Mouse (Mus musculus) common myeloid progenitor, adult 5-6 weeks (primary cell): ENCODE measurements at regions not wholly inside any gene's neighbourhood (a gene's known extent, or its start where the extent isn't known, plus 50 kb on each side); places are given as distances from the start of the nearest gene placed in this dataset.
"Not testable (repeated sequence)": the region's sequence is repeated elsewhere in the genome, so short reads cannot be mapped to it uniquely, and the experiment has no call there.

Experiments
- ATAC-seq: replicated peaks from 2 replicates; pipeline ENCODE4 v1.8.0; 2016; ENCODE audit warnings: low read depth, mild to moderate bottlenecking, moderate TSS enrichment, inconsistent platforms; ENCODE audit not compliant: poor library complexity, severe bottlenecking

DNA sequence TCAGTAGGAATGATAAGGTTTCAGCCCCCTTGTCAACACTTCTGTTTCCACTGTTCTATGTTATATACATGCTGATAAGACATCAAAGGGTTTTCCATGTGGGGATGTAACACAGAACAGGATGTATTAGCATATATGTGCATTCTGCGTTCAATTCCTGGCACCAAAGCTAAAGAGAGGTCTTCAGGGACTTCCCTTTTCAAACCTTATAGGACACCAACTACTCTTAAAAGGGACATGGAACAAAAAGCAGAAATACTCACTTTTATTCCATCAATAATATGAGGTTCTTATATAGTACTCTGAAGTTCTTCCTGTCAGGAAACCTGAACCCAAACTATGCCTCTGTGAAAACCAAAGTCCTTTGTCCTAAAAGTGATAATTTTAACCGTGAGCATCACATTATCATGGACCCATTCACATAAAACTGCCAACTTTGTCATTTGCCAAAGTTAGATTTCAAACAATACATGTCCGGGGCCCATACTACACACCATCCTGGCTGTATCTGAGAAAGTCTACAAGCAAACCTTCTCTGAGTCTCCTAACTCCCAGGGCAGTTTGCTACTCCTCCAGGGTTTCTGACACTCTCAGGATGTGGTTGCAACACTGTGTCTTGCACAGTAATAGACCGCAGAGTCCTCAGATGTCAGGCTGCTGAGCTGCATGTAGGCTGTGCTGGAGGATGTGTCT lies 928.2 kb upstream of the Zfp386 start:
- ATAC-seq = peak; percentile 68

DNA sequence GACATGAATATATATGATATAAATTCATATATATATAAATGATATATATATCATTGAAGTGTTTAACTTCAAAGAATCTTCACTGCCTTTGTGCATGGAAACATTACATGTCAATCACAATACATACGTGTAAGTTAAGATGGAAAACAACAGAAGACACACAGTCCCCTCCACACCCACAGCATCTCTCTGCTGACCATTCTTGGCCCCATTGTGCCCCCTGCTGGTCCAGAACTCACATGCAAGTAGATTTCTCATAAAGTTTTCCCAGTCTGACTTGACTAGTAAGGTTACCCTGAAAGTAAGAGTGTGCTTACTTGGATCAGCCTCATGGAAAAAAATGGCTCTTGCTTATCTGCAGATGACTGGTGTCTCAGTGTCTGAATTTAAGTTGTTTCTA lies 926.3 kb upstream of the Zfp386 start:
- 0 out of 2 replicates have a peak, but pooled peaks have one; percentile 47 for ATAC-seq

DNA sequence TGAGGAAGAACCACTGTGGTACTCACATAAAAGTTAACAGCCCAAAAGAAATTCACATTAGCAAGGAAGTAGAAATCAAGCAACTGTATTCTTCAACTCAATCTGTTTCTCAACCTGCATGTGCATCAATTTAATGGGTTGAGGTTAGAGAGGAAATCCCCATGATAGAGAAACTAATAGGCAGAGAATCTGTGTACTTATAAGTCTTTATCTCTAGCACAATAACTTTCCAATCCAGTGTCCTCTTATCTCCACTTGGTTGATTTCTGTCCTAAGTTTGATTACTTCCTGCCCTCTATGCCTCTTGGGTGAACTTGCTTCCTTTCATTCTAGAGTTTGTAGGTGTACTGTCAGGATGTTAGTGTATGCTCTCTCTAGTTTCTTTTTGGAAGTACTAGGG lies 925.6 kb upstream of the Zfp386 start:
- ATAC-seq = no peak; the same call in 1 of the 2 replicates

DNA sequence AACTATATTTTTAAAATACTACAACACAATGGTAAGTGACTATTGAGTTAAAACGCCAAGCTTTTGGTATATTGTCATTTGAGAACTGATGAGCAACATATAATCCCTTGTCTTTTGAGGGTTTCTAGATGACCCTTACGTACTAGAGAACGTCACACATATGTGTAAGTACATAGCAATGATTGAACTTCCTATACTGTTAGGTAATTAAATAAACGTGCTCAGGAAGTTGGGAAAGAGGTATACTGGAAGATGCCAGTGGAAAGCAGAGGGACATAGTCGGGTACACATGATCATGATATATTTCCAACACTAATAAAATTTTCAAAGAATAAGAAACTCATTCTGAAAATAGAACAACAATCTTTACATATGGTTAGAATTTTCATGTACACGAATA lies 914.6 kb upstream of the Zfp386 start:
- ATAC-seq = not testable (repeated sequence)

DNA sequence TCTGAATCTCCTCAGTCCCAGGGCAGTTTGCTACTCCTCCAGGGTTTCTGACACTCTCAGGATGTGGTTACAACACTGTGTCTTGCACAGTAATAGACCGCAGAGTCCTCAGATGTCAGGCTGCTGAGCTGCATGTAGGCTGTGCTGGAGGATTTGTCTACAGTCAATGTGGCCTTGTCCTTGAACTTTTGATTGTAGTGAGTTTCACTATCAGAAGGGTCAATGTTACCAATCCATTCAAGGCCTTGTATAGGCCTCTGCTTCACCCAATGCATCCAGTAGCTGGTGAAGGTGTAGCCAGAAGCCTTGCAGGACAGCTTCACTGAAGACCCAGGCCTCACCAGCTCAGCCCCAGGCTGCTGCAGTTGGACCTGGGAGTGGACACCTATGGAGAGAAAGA lies 902.1 kb upstream of the Zfp386 start:
- 0 out of 2 replicates have a peak, but pooled peaks have one; percentile 45 for ATAC-seq

DNA sequence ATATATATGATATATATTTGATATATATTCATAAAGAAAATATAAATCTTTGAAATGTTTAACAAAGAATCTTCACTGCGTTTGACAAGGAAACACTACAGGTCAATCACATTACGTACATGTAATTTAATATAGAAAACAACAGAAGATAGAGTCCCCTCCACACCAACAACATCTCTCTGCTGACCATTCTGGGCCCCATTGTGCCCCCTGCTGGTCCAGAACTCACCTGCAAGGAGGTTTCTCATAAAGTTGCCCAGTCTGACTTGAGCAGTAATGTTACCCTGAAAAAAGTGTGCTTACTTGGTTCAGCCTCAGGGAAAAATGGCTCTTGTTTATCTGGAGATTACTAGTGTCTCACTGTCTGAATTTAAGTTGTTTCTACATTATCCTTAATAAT lies 901.1 kb upstream of the Zfp386 start:
- ATAC-seq = not testable (repeated sequence)

DNA sequence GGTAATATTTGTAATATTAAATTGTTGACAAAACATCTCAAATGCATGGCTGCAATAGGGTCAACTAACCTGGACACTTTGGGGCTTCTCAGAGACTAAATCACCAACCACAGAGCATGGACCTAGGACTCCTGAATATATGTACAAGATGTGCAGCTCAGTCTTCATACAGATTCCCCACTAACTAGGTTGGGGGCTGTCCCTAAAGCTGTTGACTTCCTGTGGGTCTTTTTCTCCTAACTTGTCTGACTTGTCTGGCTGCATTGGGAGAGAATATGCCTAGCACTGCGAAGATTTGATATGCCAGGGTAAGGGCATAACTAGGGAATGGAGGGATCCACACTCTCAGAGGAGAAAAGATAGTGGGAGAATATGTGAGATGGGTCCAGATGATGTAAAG lies 895.6 kb upstream of the Zfp386 start:
- not testable (repeated sequence) for ATAC-seq

DNA sequence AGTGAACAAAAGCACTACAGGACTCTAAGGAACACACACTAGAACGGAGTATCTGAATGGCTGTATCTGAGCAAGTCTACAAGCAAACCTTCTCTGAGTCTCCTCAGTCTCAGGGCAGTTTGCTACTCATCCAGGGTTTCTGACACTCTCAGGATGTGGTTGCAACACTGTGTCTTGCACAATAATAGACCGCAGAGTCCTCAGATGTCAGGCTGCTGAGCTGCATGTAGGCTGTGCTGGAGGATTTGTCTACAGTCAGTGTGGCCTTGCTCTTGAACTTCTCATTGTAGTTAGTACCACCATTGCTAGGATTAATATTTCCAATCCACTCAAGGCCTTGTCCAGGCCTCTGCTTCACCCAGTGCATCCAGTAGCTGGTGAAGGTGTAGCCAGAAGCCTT lies 889.3 kb upstream of the Zfp386 start:
- not testable (repeated sequence) for ATAC-seq

DNA sequence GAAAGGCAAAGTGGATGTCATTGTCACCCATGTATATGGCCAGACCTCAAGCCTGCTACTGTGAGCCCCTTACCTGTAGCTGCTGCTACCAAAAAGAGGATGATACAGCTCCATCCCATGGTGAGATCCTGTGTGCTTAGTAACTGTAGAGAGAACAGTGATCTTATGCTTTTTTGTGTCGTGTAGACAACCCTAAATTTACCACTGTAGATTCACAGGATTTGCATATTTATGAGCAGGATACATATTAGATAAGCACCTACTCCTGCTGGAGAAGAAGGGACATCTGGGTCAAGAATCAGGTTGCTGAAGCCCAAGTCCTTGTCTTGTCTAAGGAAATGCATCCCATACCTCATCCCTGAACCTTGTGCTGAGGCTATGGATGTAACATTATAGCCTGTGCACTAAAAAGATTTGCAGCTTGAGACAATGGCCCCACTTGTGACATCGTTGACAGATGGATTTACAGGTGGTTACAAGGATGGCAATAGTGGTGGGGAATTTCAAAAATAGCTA lies 888.7 kb upstream of the Zfp386 start:
- not testable (repeated sequence) for ATAC-seq

DNA sequence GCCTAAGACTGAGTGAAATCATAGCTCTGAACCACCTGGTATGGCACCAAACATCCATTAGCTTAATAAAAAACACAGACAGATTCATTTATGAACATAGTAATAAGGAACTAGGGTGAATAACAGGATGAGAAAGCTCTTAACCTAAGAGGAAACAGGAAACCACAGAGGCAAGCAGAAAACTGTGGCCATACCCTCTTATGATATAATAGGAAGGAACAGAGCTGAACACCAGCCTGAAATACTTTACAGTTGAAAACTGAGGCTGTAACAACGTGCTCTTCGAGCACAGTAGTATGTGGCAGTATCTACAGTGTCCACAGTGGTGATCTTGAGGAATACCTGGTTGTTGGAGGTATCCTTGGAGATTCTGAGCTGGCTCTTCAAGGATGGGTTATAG lies 882.0 kb upstream of the Zfp386 start:
- peak; percentile 95 for ATAC-seq

DNA sequence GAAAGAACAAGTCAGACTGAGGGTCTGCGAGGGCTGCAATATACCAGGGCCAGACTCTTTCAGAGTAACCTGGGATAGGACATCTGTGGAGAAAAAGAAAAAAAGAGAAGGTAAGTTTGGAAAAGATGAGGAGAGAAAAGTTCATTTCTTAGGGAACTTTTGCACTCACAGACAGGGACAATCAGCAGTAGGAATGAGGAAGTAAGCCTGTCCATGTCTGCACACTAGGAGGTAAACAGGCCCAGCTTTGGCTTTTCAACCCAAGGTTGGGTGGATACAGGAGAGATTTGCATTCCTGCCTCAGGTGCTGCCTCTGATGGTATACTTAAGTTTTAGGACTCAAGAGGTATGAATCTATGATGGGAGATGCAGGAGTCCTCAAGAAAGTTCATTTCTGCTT lies 881.5 kb upstream of the Zfp386 start:
- ATAC-seq = peak; percentile 50; the same call in 1 of the 2 replicates

DNA sequence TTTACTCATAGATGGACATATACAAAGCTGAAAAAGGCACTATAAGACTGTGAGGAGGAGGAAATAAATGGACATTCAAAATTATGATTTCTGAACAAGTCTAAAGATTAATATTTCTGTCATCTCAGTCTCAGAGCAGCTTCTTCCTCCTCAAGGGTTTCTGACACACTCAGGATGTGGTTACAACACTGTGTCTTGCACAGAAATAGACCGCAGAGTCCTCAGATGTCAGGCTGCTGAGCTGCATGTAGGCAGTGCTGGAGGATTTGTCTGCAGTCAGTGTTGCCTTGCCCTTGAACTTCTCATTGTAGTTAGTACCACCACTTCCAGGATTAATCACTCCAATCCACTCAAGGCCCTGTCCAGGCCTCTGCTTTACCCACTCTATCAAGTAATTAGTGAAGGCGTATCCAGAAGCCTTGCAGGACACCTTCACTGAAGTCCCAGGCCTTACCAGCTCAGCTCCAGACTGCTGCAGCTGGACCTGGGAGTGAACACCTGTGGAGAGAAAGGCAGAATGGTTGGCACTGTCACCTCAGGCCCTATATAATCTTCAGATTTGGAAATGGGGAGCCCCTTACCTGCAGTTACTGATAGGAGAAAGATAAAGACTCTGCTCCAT lies 853.9 kb upstream of the Zfp386 start:
- ATAC-seq = peak; percentile 68

DNA sequence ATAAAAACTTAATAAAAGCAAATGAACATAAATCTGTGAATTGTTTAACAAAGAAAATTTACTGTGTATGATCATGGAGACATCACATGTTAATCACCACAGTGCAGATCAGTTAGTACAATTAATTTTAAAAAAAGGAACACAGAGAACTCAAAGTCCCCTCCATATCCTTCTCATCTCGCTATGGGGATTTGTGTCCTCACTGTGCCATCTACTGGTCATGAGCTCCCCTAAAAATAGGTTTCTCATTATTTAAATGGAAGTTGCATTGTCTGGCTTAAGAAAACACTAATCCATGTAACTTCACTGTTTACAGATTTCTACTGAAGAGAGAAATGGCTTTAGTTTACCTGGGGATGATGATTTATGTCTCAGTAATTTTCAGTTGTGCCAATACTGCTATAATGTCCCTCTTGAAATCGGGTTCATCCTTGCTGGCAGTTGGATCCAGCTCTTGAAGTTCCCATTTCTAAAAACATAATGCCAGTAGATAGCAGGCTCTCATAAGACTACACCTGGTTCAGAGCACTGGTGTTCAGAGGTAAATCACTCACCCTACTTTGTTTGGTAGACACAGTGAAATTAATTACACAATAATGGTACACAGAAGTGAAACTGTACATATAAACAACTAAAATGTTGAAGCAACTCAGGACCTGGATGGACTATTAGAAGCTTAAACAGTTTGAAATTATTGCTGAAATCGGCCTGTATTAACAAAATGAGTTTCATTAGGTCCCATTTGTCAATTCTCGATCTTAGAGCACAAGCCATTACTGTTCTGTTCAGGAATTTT lies 850.0 kb upstream of the Zfp386 start:
- peak; percentile 69 for ATAC-seq

DNA sequence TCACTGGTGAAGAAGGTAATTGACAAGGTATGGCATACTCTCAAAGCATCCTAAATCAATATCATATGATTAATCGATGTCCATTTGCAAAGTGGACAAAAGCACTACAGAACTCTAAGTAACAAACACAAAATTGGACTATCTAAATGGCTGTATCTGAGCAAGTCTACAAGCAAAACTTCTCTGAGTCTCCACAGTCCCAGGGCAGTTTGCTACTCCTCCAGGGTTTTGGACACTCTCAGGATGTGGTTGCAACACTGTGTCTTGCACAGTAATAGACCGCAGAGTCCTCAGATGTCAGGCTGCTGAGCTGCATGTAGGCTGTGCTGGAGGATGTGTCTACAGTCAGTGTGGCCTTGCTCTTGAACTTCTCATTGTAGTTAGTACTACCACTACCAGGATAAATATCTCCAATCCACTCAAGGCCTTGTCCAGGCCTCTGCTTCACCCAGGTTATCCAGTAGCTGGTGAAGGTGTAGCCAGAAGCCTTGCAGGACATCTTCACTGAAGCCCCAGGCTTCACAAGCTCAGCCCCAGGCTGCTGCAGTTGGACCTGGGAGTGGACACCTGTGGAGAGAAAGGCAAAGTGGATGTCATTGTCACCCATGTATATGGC lies 839.6 kb upstream of the Zfp386 start:
- ATAC-seq = not testable (repeated sequence)

DNA sequence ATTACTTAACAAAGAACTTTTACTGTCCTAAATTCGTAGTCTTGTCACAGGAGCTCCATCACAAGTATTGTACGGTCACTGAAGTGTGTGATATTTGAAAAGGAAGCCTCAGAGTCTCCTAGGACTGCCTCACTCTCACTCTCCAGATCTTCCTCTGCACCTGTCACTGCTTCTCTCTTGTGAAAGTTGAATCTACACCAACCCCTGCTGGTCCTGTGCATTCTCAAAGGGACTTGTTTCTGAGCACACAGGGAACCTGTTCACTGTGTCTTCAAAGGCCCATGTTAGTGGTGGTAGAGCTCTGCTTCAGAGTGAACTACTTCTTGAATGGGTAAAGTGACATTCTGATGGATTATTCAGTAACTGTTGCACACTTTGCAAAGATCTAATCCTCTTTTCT lies 824.9 kb upstream of the Zfp386 start:
- no peak for ATAC-seq

DNA sequence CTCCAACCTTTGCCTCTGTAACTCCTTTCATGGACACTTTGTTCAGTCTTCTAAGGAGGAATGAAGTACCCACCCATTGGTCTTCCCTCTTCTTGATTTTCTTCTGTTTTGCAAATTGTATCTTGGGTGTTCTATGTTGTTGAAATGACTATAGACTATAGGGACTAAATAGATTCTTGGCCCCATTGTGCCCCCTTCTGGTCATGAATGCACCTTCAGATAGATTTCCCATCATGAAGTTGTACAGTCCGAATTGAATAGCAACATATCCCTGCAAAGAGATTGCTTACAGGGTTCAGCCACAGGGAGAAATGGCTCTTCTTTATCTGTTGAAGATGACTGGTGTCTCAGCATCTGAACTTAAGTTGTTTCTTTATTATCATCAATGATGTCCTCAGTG lies 817.6 kb upstream of the Zfp386 start:
- 0 out of 2 replicates have a peak, but pooled peaks have one; percentile 39 for ATAC-seq

DNA sequence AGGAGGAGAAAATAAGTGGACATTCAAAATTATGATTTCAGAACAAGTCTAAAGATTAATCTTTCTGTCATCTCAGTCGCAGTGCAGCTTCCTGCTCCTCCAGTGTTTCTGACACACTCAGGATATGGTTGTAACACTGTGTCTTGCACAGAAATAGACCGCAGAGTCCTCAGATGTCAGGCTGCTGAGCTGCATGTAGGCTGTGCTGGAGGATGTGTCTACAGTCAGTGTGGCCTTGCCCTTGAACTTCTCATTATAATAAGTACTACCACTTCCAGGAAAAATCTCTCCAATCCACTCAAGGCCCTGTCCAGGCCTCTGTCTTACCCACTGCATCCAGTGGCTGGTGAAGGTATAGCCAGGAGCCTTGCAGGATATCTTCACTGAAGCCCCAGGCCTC lies 804.9 kb upstream of the Zfp386 start:
- ATAC-seq = 0 out of 2 replicates have a peak, but pooled peaks have one; percentile 18

DNA sequence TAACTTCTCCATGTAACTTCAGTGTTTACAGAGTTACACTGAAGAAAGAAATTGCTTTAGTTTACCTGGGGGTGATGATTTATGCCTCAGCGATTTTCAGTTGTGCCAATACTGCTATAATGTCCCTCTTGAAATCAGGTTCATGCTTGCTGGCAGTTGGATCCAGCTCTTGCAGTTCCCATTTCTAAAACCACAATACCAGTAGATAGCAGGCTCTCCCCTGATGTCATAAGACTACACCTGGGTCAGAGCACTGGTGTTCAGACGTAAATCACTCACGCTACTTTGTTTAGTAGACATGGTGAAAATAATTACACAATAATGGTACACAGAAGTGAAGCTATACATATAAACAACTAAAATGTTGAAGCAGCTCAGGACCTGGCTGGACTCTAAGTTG lies 800.2 kb upstream of the Zfp386 start:
- ATAC-seq = peak; percentile 58; the same call in 1 of the 2 replicates

DNA sequence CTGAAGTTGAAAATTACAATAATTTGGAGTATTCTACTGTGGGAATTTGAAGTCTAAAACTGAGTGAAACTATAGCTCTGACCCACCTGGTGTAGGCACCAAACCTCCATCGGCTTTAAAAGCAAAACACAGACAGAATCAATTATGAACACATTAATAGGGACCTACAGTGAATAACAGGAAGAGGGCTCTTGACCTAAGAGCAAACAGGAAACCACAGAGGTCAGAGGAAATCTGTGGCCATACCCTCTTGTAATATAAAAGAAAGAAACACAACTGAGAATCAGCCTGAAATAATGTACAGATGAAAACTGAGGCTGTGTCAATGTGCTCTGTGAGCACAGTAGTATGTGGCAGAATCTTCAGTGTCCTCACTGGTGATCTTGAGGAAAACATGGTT lies 789.7 kb upstream of the Zfp386 start:
- ATAC-seq = peak; percentile 78

DNA sequence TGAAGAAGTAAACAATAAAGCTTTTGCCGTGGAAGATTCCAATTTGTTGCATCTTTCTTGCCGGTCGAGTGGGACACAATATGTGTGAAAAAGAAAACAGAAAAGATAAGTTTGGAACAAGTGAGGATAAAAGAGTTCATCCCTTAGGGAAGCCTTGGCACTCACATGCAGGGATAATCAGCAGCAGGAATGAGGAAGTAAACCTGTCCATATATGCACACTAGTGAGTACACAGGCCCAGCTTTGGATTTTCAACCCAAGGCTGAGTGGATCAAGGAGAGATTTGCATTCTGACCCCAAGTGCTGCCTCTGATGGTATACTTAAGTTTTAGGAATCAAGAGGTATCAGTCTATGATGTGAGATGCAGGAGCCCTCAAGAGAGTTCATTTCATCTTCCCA lies 788.8 kb upstream of the Zfp386 start:
- ATAC-seq = no peak
